Mouse (Mus musculus): ENCODE measurements around the gene Prkar1b. TPM values are rescaled to one million over a fixed set of nuclear protein-coding genes. Genes with fewer than 3 reads are reported as not detected.

Prkar1b gene
- polyA plus RNA-seq, 2 experiments from 2014 or later: 0.98 to 3.1 TPM

DNA sequence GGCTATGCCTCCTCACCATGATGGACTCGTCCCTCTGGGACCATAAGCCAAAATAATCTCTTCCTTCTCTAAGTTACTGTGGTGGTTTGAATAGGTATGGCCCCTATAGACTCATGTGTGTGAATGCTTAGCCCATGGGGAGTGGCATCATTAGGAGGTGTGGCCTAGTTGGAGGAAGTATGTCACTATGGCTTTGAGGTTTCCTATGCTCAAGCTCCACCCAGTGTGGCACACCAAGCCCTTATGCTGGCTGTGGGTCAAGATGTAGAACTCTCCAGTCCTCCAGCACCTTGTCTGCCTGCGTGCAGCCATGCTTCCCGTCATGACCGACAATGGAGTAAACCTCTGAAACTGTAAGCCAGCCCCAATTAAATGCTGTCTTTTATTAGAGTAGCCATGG lies 4.1 kb downstream of the Prkar1b start:
- no peak for ATAC-seq

DNA sequence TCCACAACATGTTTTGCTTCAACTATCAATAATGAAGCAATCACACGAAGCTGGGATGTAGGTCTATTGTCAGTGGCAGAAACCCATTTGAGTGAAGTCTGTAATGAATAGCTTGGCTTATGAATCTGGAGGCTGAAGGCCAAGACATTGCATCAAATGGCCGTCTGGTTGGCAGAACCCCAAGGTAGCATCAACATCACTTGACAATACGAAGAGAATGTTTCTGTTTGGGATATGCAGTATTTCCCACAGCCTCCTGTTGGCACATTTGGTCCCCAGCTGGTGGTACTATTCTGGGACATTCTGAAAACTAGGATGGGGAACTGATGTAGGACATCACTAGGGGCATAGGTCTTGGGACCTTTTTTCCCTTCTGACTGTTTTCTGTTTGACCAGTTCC lies 5.9 kb downstream of the Prkar1b start:
- no peak for ATAC-seq

DNA sequence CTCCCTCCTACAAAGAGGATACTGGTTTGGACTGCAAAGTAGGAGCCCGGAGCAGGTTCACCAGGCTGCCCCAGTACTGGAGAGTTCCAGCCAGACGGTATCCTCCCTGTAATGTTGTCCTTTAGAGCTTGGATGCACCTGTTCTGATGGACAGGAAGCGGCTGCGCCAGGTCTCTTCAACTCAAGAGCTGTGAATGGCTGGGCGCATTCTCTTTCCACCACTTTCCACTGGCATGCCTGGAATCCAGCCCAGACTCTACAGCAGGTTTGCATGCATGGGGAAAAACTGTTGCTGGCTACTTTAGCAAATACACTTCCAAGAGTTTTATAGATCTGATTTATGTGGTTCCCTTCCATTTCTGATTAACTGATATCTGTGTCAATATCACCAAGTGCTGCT lies 8.5 kb downstream of the Prkar1b start:
- ATAC-seq: no peak

DNA sequence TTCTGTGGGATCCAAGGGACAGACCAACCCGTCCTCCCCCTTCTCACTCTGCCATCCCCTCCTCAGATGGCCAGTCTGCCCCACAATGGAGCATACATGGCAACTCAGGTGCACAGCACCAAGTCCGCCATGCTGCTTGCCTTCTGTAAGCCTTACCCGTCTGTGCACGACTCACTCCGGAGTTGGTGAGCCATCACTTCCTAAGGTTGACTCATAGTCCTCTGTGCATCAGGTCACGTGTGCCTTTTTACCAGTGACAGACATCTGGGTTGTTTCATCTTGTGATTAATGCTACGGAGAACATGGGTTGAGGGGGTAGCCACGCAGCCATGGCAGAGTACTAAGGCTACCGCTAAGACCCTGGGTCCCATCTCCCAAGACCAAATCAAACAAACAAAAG lies 9.2 kb downstream of the Prkar1b start:
- no peak for ATAC-seq

DNA sequence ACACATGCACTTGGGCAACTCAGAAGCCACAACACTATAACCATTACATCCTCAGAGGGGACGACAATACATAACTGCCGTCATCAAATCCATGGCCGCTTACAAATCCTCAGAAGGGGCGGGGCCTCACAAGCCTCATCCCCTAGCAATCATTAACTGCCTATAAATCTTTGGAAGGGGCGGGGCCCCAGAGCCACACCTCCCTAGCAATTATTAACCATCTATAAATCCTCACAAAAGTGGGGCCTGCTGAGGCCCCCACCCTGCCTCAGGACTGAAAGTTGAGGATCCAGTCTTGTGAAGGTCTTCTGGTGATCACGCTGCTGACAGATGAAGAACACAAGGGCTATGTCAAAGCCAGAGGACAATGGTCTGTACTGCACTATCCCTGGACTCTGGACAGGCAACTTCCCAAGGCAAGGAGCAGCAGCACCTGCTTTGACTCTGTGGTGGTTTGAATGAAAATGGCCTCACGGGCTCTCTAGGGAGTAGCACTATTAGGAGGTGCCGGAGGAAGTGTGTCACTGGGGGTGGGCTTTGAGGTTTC lies 10.8 kb downstream of the Prkar1b start:
- ATAC-seq: no peak

DNA sequence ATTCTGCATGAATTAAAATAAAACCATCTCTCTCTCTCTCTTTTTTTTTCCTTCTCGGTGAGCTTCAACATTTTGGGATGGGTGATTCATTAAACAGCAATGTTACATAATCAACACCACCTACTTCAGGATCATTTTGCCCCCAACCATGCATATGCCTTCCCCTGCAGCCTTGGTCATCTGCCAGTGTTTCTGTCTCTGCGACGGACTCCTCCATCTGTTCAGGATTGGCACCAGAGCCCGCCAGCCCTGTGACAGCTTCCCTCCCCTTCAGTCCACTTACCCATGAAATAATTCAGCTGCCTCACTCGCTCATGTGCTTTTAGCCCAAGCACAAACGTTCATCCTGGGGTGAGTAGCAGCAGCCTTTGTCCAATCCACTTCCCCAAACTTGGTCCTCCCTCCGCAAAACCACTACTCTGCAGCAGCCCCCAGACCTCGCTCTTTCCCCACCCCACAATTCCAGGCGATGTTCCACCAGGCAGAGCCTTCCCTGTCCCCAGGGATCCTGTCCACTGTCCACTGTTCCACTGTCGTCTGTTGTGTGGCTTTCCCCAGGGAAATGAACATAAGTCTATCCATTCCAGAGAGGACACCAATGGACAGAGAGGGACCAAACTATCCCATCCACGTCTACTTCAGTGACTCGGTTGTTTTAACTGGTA lies 11.4 kb downstream of the Prkar1b start:
- ATAC-seq: no peak

DNA sequence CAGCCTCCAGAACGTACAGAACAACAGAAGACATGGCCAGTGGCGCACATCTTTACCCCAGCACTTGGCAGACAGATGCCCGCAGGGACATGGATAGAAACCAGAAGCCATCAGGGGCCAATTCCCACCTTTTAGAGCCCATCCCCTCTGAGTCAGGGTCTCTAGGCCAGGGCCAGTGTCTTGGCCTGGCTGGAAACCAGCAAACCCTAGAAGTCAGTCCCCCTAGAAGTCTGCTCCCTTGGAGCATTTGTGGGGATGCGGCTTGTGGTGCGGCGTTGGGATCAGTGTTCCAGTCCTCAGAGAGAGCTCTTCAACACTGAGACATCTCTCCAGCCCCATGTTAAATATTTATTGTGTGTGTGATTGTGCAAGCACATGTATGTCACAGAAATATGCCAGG lies 12.6 kb downstream of the Prkar1b start:
- ATAC-seq: no peak

DNA sequence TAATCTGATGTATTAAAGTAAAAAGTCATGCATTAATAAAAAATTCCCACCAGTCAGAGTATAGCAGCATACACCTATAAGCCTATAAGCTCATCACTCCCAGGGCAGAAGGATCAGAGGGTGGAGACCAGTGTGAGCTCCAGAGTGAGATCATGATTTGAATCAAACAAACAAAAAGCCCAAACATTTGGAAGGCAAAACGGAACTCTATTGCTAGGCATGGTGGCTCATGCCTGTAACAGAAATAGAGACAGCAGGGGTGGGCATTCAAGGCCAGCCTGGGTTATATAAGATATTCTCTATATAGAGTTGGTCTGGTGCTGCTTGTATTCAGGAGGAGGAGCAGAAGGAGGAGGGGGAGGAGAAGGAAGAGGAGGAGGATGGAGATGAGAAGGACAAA lies 13.5 kb downstream of the Prkar1b start:
- ATAC-seq: no peak

DNA sequence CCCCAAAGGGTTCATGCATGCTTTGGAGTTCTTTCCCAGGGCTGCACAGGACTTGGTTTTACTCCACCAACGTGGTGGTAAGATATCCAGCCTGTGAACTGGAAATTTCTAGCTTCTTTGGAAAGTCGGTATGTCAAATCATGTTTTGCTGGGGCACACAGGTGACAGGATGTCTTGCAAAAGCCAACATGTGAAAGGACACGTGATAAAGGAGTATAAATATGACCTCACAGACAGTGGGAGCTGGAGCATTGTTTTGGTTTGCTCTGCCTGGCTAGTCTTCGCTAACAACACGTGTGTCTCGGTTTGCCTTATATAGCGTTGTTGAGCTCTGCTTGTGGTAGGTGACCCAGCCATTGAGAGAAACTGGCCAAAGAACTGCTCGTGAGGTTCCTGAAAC lies 15.3 kb downstream of the Prkar1b start:
- ATAC-seq: no peak

DNA sequence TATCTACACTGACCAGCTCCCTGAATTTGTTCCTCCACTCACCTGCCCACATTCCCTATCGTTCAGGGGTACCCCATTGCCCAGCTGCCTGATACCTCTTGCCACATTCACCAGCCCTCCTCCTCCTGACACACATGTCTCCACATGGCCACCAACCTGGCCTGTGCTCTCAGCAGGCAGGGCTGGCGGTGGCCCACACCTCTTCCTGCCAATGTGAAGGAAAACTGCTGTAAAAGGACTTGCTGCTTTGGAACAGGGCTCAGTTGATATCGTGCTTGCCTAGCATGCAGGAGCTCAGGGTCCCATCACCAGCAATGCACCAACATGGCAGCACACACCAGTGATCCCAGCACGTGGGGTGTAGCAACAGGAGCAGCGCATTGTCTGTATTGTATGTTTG lies 19.4 kb downstream of the Prkar1b start:
- ATAC-seq: no peak

DNA sequence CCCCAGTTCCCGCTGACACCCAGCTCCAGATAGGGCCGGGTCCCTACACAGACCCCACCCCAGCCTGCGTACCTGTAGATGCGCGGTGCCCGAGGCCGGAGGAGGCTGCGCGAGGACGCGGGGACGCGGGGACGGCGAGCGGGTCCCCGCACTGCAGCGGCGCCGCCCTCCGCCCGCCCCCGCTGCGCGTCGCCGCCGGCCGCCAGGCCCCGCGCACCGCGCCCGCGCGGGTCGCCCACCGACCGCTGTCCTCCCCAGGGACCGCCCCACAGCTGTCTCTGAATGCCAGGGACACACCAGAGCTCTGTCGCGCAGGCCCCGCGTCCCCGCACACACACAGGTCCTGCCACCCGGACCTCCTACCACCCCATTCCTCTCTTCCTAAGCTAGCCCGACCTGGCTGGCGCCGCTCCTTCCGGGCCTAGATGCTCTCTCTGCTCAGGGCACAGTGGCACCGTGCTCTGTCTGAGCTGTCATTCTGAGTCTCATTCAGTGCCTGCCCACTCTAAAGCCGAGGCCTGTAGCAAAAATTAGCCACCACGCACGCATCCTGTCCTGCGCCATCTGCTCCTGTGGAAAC lies 20.1 kb downstream of the Prkar1b start:
- no peak for ATAC-seq

DNA sequence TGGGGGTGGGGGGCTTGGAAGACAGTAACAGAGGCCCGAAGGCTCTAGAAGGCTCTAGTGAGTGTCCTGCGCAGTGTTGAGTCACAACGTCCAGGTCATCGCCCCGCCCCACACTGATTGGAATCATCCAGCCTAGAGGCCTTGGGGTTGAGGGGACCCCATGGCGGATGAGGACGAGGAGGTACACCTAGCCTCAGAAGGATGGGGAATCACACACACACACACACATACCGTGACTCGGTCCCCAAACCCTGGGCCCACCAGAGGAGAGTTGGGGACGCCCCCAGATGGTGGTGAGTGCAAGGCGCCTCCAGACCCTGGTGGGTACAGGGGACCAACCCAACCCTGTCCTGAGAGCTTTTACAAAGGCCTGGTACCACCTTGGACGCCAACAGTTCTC lies 20.7 kb downstream of the Prkar1b start:
- ATAC-seq: no peak

DNA sequence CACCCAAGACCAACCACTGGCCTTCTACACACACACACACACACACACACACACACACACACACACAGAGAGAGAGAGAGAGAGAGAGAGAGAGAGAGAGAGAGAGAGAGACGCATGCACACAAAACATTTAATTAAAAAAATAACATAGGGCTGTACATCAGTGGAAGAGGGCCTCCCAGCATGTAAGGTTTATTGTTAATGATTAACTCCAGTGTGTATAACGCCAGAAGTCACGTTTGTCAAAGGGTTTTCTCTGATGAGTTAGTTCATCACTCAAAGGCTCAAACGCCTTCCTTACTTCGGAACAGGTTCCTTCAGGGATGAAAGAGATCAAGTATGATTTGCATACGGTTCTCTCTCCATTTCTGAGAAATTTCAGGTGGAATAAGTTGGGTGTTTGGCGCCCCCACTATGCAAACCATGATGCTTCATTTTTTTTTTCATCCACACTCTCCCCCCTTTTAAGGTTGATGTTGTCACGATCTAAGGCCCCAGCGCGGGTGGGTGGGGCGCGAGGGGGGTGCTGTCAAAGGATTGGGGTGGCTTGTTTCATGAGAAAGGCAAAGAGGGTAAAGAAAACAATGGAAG lies 21.2 kb downstream of the Prkar1b start:
- no peak for ATAC-seq

DNA sequence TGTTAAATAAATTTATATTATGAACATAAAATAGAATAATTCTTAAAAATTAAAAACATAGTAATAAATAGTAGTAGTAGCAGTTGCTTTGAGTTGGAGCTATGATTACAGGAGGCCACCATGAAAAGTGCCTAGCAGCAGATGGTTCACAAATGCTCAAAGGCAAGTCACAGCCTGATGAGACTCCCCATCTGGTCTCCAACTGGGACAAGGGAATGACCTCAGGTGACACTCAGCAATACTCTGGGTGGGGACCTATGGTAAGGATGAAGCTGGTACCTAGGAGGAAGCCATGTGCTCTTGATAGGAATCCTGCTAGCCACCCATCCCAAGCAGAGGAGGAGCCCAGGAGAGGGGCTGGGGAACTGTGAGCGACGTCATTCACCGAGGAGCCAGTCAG lies 24.1 kb downstream of the Prkar1b start:
- ATAC-seq: no peak

DNA sequence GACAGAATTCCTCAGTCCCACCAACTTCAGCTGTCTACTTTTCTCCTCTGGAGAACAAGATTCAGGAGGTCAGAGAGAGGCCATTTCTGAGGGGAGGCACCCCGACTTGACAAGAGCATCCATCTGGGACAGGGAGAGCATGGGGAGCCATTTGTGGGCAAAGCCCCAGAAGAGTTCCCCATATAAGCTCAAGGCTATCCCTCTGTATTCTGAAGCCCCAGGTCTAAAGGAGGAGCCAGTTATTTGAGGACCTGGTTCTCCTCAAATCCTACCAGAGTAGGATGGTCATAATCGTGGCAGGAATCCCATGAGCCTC lies 30.9 kb downstream of the Prkar1b start:
- no peak for ATAC-seq

DNA sequence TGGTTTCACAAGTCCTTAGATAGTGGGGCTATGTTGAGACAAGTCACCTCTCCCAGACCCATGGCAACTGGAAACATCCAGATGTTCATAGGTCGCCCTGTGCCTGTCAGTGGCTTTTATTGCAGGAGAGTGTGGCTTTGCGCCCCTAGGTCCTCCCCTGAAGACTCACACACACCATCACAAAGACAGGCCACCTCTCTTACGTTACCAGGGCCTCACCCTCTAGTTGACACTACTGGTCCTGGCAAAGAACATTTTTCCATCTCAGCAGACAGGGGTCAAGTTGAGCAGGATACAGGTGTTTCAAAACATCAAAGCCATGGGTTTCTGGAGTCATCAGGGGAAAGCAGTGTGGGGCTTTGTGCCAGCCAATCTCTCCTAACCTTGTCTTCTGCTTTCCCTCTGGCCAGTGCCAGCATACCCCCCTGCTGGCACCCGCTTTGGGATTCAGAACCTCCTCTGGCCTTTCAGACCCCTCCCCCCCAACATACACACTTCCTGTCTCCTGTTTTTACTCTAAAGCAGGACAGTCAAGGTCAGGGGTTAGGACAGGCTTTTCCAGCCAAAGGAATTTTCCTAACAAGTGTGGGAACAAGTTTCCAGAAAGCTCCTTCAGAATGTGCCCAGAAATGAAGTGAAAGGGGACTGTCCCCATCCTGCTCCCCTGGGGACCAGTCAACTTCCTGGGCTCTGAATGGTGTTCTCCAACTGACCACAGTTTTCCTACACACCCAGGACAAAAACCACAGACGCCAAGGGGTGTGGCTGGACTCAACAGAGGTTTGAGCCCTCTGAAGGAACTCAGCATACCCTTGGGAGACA lies 31.5 kb downstream of the Prkar1b start:
- ATAC-seq: no peak

DNA sequence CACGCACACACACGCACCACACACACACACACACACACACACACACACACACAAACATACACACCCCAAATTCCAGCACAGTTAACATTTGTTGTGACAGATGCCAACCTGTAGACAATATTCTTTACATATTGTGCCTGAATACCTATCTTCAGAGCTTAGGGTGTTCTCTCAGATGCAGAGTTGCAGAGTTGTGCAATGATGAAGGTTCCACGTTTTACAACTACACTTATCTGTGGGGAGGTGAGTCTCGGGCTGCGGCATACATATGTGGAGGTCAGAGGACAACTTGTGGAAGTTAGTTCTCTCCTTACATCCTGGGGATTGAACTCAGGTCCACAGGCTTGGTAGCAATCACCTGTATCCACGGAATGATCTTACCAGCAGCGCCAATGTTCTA lies 34.3 kb downstream of the Prkar1b start:
- no peak for ATAC-seq

DNA sequence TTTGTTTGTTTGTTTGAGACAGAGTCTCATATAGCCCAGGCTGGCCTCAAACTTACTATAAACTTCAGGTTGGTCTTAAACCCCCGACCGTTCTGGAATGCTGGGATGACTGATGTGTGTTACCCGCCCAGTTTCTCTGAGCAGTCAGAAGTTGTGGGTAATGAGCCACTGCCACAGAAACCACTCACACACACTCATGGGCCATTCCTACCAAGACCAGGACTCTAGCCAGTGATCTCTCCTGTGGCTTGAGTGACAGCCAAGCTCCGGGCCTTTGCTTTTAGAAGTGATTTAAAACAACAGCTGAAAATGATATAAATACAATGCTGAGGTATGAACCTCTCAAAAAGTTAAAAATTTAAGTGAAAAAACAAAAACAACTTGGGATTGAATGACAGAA lies 34.9 kb downstream of the Prkar1b start:
- no peak for ATAC-seq

DNA sequence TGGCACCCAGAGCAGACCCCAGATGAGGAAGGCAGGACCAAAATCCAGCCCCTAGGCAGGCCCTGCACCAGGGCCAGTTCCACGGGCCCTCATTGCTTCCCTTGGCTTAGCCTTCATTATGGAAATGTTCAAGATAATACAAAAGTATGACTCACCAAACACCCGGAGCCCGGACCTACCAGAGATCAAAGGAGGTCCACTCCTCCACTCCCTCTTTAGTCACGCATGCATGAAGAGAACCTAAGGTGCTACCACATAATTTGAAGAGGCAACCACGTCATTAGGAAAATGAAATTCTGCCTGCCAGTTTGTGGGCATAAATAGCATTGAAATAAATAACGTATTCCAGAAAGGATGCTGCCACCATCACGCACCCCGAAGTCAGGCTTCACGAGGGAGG lies 37.4 kb downstream of the Prkar1b start:
- ATAC-seq: no peak

DNA sequence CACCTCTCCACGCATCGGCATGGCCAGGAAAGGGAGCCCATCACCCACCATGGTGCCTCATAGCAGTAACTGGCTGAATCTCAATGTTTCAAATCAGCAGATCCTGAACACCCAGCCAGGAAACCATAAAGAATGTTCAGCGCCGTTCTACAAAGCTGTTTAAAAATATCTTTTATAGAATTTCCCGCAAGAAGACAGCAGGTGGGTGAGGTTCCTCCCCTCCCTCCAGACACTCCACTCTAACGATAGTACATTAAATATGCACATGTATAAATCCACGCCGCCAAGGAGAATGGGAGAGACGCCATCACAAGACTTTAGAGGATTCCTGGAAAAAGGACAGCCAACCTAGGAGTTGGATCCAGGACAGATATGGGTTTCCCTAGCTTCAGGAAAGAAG lies 37.8 kb downstream of the Prkar1b start:
- ATAC-seq: no peak

DNA sequence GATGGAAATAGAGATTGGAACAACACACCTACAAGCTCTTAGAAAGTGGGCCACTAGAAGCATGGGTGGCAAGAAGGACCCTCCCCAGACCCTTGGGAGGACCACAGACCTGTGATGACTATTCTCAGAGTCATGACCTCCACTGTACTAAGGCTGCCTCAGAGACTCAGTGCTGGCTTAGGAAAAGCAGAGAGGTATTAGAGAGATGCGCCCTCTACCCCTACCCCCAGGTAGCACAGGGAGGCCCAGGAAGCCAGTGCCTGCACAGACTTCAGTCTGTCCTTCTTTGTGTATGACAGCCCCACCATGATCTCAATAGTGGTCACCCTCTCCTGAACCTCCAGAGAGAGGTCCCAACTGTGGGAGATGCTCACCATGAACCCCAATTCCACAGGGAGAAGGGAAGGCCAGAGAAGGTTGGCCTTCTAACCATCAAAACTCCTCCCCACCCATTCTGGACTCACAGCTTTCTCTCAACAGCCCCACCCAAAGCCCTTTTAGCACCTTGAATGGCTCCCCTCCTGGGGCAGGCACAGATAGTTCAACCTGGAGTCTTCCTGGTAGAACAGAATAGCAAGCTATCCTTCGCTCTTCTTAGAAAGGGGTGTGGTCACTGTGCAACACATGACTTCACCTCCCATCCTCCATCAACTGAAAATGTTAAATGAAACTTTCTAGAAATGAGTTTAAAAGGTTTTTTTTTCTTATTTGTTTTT lies 39.5 kb downstream of the Prkar1b start:
- no peak for ATAC-seq

DNA sequence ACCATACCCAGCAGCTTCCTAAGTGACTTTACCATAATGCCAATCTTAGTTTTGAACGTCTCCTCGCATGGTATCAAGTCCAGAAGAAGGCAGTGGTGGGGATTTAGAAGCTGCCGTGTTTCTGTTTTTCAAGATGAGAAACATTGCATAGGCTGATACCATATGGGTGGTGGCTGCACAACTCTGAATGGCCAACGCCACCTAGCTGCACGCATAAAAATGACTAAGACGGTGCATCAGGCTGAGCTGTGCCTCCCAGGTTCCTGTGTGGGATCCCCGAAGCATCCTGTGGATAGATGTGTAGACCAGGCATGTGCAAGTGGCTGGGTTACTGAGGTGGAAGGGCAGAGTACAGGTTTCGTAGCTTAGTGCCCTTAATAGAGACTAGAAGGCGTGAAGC lies 42.0 kb downstream of the Prkar1b start:
- ATAC-seq: no peak

DNA sequence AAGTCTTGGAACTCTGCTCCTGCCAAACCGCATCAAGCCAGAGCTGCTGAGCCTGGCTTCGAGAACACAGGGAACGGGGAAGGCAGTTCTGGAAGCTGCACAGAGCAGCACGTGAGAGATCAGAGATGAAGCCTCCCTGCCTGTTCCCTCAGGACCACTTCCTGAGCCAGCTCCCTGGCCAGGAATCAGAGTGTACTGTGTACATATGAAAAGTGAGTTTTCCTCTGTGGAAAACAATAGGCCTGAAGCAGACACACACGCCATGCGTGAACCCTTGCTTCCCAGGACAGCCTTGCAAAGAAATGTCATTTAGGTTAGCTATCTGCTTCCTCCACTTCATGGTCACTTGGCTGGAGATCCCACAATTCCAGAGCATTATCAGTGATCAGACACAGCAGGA lies 48.0 kb downstream of the Prkar1b start:
- no peak for ATAC-seq

Data from CD4-positive, CD25-positive, alpha-beta regulatory T cell, adult 4 months (primary cell).